Mouse (Mus musculus): ENCODE data around the gene Krt26. TPM values are rescaled to one million over a fixed set of nuclear protein-coding genes. Genes with fewer than 3 reads are reported as not detected.

Krt26 gene
- polyA plus RNA-seq, 1 experiment from 2014 or later = 0.12 TPM

GRCm38 (mm10) chr11:99351004-99351403 is 13.2 kb upstream of the Krt26 start, which contains the start of gene Krt27:
TSS of gene Krt27 (minus strand) at chr11:99351104.
- H3K9me3 ChIP-seq (ENCODE audit: control insufficient read depth, low read length) = no peaks in the 10 kb centered on the region
- H3K4me1 ChIP-seq (replicated peaks; ENCODE audit: control insufficient read depth, insufficient read depth, low read length) = no peaks in the 10 kb centered on the region
- ATAC-seq (ENCODE audit: low FRiP score) (no peak), DNase-seq (ENCODE audit: low spot score) (no peak)
- H3K27me3 ChIP-seq (ENCODE audit: control insufficient read depth, insufficient read depth, low read length) = peaks cover 2% of the 10 kb centered on the region; the same call in 1 of the 2 replicates
- H3K4me2 ChIP-seq (replicated peaks; ENCODE audit: low read depth, low read length) = no peak within 1 kb of the TSS
- H3K36me3 ChIP-seq (ENCODE audit: control insufficient read depth, insufficient read depth, low read length) = no peaks in the 10 kb centered on the region
- no peak within 1 kb of the TSS for H3K4me3 ChIP-seq (ENCODE audit: low read depth, low read length)
- WGBS = 81% methylated on average over 12 of the region's 12 CpGs
- H3K27ac ChIP-seq (ENCODE audit: low read depth, low read length) = no peak within 1 kb of the TSS
- no peak within 1 kb of the TSS for H3K9ac ChIP-seq (ENCODE audit: low read depth, low read length)

GRCm38 (mm10) chr11:99339299-99339847 is 1.6 kb upstream of the Krt26 start:
- no peak overlapping the region for H3K9ac ChIP-seq (ENCODE audit: low read depth, low read length)
- no peak overlapping the region for H3K4me2 ChIP-seq (replicated peaks; ENCODE audit: low read depth, low read length)
- no peaks in the 10 kb centered on the region for H3K9me3 ChIP-seq (ENCODE audit: control insufficient read depth, low read length)
- no peaks in the 10 kb centered on the region for H3K27me3 ChIP-seq (ENCODE audit: control insufficient read depth, insufficient read depth, low read length)
- no peaks in the 10 kb centered on the region for H3K36me3 ChIP-seq (ENCODE audit: control insufficient read depth, insufficient read depth, low read length)
- 40% methylated on average over 11 of the region's 11 CpGs for WGBS
- H3K4me3 ChIP-seq (ENCODE audit: low read depth, low read length) = no peak overlapping the region
- ATAC-seq (ENCODE audit: low FRiP score) (peak; percentile 63; the same call in 1 of the 2 replicates), DNase-seq (ENCODE audit: low spot score) (peak; percentile 75)
- H3K4me1 ChIP-seq (replicated peaks; ENCODE audit: control insufficient read depth, insufficient read depth, low read length) = no peaks in the 10 kb centered on the region
- peak overlapping the region; percentile 24; the same call in 1 of the 2 replicates for H3K27ac ChIP-seq (ENCODE audit: low read depth, low read length)

- 70% methylated on average over 13 of the region's 13 CpGs for WGBS
- H3K36me3 ChIP-seq (ENCODE audit: control insufficient read depth, insufficient read depth, low read length) = no peaks in the 10 kb centered on the region
- no peak overlapping the region for H3K9ac ChIP-seq (ENCODE audit: low read depth, low read length)
- no peak overlapping the region for H3K4me2 ChIP-seq (replicated peaks; ENCODE audit: low read depth, low read length)
- no peaks in the 10 kb centered on the region for H3K4me1 ChIP-seq (replicated peaks; ENCODE audit: control insufficient read depth, insufficient read depth, low read length)
- DNase-seq (ENCODE audit: low spot score) (no peak), ATAC-seq (ENCODE audit: low FRiP score) (no peak)
- no peak overlapping the region for H3K27ac ChIP-seq (ENCODE audit: low read depth, low read length)
- no peaks in the 10 kb centered on the region for H3K9me3 ChIP-seq (ENCODE audit: control insufficient read depth, low read length)
- H3K4me3 ChIP-seq (ENCODE audit: low read depth, low read length) = no peak overlapping the region
- no peaks in the 10 kb centered on the region for H3K27me3 ChIP-seq (ENCODE audit: control insufficient read depth, insufficient read depth, low read length)
These were observed 4.3 kb downstream of the Krt26 start for GRCm38 (mm10) chr11:99333426-99333825.

- ATAC-seq (ENCODE audit: low FRiP score) (no peak), DNase-seq (ENCODE audit: low spot score) (no peak)
- H3K27me3 ChIP-seq (ENCODE audit: control insufficient read depth, insufficient read depth, low read length) = no peaks in the 10 kb centered on the region
- H3K4me2 ChIP-seq (replicated peaks; ENCODE audit: low read depth, low read length) = no peak overlapping the region
- H3K9me3 ChIP-seq (ENCODE audit: control insufficient read depth, low read length) = no peaks in the 10 kb centered on the region
- H3K4me3 ChIP-seq (ENCODE audit: low read depth, low read length) = no peak overlapping the region
- H3K36me3 ChIP-seq (ENCODE audit: control insufficient read depth, insufficient read depth, low read length) = no peaks in the 10 kb centered on the region
- H3K27ac ChIP-seq (ENCODE audit: low read depth, low read length) = no peak overlapping the region
- H3K9ac ChIP-seq (ENCODE audit: low read depth, low read length) = no peak overlapping the region
- no peaks in the 10 kb centered on the region for H3K4me1 ChIP-seq (replicated peaks; ENCODE audit: control insufficient read depth, insufficient read depth, low read length)
- WGBS = 74% methylated on average over 2 of the region's 2 CpGs
These were observed 8.1 kb downstream of the Krt26 start for GRCm38 (mm10) chr11:99329655-99330054.

- Histone ChIP-seq H3K4me2 (replicated peaks; ENCODE audit: low read depth, low read length) (no peak within 1 kb of the TSS), H3K36me3 (ENCODE audit: control insufficient read depth, insufficient read depth, low read length) (no peaks in the 10 kb centered on the region), H3K4me1 (replicated peaks; ENCODE audit: control insufficient read depth, insufficient read depth, low read length) (no peaks in the 10 kb centered on the region), H3K27ac (ENCODE audit: low read depth, low read length) (no peak within 1 kb of the TSS), H3K27me3 (ENCODE audit: control insufficient read depth, insufficient read depth, low read length) (no peaks in the 10 kb centered on the region), H3K9me3 (ENCODE audit: control insufficient read depth, low read length) (no peaks in the 10 kb centered on the region), H3K9ac (ENCODE audit: low read depth, low read length) (no peak within 1 kb of the TSS), H3K4me3 (ENCODE audit: low read depth, low read length) (no peak within 1 kb of the TSS)
- ATAC-seq (ENCODE audit: low FRiP score) = no peak
- no peak for DNase-seq (ENCODE audit: low spot score)
- WGBS = 90% methylated on average over 11 of the region's 11 CpGs
These were observed 14.9 kb downstream of the Krt26 start, which contains the start of gene Krt25 for GRCm38 (mm10) chr11:99322851-99323250. TSS of gene Krt25 (minus strand) at chr11:99322951.

- no peaks in the 10 kb centered on the region for H3K4me1 ChIP-seq (replicated peaks; ENCODE audit: control insufficient read depth, insufficient read depth, low read length)
- H3K36me3 ChIP-seq (ENCODE audit: control insufficient read depth, insufficient read depth, low read length) = no peaks in the 10 kb centered on the region
- no peak overlapping the region for H3K27ac ChIP-seq (ENCODE audit: low read depth, low read length)
- DNase-seq (ENCODE audit: low spot score) (no peak), ATAC-seq (ENCODE audit: low FRiP score) (no peak)
- no peaks in the 10 kb centered on the region for H3K9me3 ChIP-seq (ENCODE audit: control insufficient read depth, low read length)
- no peak overlapping the region for H3K4me2 ChIP-seq (replicated peaks; ENCODE audit: low read depth, low read length)
- H3K27me3 ChIP-seq (ENCODE audit: control insufficient read depth, insufficient read depth, low read length) = no peaks in the 10 kb centered on the region
- 92% methylated on average over 14 of the region's 14 CpGs for WGBS
- H3K4me3 ChIP-seq (ENCODE audit: low read depth, low read length) = no peak overlapping the region
- no peak overlapping the region for H3K9ac ChIP-seq (ENCODE audit: low read depth, low read length)
These were observed 16.7 kb downstream of the Krt26 start for GRCm38 (mm10) chr11:99321094-99321493.

- H3K9me3 ChIP-seq (ENCODE audit: control insufficient read depth, low read length) = no peaks in the 10 kb centered on the region
- H3K4me3 ChIP-seq (ENCODE audit: low read depth, low read length) = no peak overlapping the region
- no peak for DNase-seq (ENCODE audit: low spot score)
- H3K4me1 ChIP-seq (replicated peaks; ENCODE audit: control insufficient read depth, insufficient read depth, low read length) = no peaks in the 10 kb centered on the region
- no peak overlapping the region for H3K27ac ChIP-seq (ENCODE audit: low read depth, low read length)
- no peaks in the 10 kb centered on the region for H3K27me3 ChIP-seq (ENCODE audit: control insufficient read depth, insufficient read depth, low read length)
- H3K36me3 ChIP-seq (ENCODE audit: control insufficient read depth, insufficient read depth, low read length) = no peaks in the 10 kb centered on the region
- no peak for ATAC-seq (ENCODE audit: low FRiP score)
- 81% methylated on average over 9 of the region's 9 CpGs for WGBS
- H3K9ac ChIP-seq (ENCODE audit: low read depth, low read length) = no peak overlapping the region
- no peak overlapping the region for H3K4me2 ChIP-seq (replicated peaks; ENCODE audit: low read depth, low read length)
These were observed 18.6 kb downstream of the Krt26 start for GRCm38 (mm10) chr11:99319127-99319526.

GRCm38 (mm10) chr11:99316543-99316942 is 21.2 kb downstream of the Krt26 start:
- no peaks in the 10 kb centered on the region for H3K9me3 ChIP-seq (ENCODE audit: control insufficient read depth, low read length)
- H3K4me2 ChIP-seq (replicated peaks; ENCODE audit: low read depth, low read length) = no peak overlapping the region
- no peak overlapping the region for H3K27ac ChIP-seq (ENCODE audit: low read depth, low read length)
- H3K9ac ChIP-seq (ENCODE audit: low read depth, low read length) = no peak overlapping the region
- no peaks in the 10 kb centered on the region for H3K36me3 ChIP-seq (ENCODE audit: control insufficient read depth, insufficient read depth, low read length)
- no peak for DNase-seq (ENCODE audit: low spot score)
- WGBS = 60% methylated on average over 8 of the region's 8 CpGs
- H3K27me3 ChIP-seq (ENCODE audit: control insufficient read depth, insufficient read depth, low read length) = no peaks in the 10 kb centered on the region
- H3K4me3 ChIP-seq (ENCODE audit: low read depth, low read length) = no peak overlapping the region
- no peak for ATAC-seq (ENCODE audit: low FRiP score)
- H3K4me1 ChIP-seq (replicated peaks; ENCODE audit: control insufficient read depth, insufficient read depth, low read length) = no peaks in the 10 kb centered on the region

GRCm38 (mm10) chr11:99314594-99314993 is 23.2 kb downstream of the Krt26 start:
- H3K4me1 ChIP-seq (replicated peaks; ENCODE audit: control insufficient read depth, insufficient read depth, low read length) = no peaks in the 10 kb centered on the region
- H3K4me3 ChIP-seq (ENCODE audit: low read depth, low read length) = no peak overlapping the region
- no peak overlapping the region for H3K4me2 ChIP-seq (replicated peaks; ENCODE audit: low read depth, low read length)
- H3K27me3 ChIP-seq (ENCODE audit: control insufficient read depth, insufficient read depth, low read length) = no peaks in the 10 kb centered on the region
- H3K27ac ChIP-seq (ENCODE audit: low read depth, low read length) = no peak overlapping the region
- no peaks in the 10 kb centered on the region for H3K9me3 ChIP-seq (ENCODE audit: control insufficient read depth, low read length)
- no peak for ATAC-seq (ENCODE audit: low FRiP score)
- no peaks in the 10 kb centered on the region for H3K36me3 ChIP-seq (ENCODE audit: control insufficient read depth, insufficient read depth, low read length)
- 80% methylated on average over 2 of the region's 2 CpGs for WGBS
- DNase-seq (ENCODE audit: low spot score) = no peak
- no peak overlapping the region for H3K9ac ChIP-seq (ENCODE audit: low read depth, low read length)

Data from hindbrain, embryonic 11.5 days (tissue).